Mouse (Mus musculus) cerebellum, postnatal 14 days (tissue): ENCODE results near the gene Mdm4.

ENCODE experiments used
- DNase-seq, 2 experiments: peaks; one replicate each; pipeline ENCODE4 v3.0.0; 2021; ENCODE audit warnings: mixed read lengths in 2 of 2

The Mdm4 gene

GRCm38 (mm10) chr1:133030461-133030860, at the start of gene Mdm4:
TSS of gene Mdm4 (minus strand) at chr1:133030561.
- no peak for DNase-seq

- DNase-seq: peak; percentile 41 to 43
These were observed 49.8 kb upstream of the Mdm4 start for GRCm38 (mm10) chr1:133080079-133080561.

DNA sequence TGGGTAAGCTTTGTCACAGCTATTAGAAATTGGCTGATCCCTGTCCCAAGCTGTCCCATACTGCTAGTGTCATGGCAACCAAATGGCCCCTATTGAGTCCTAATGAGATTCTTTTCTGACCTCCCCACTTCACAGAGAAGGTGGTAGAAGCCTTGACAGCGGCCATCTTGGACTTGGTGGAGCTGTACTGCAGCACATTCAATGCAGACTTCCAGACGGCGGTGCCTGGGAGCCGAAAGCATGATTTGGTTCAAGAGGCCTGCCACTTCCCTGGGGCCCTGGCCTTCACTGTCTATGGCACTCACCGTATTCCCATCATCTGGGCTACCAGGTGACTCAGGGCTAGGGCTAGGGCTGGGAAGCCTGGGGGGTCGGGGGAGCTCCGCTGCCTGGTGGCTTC, 49.1 kb upstream of the Mdm4 start:
- peak; percentile 38 to 47 for DNase-seq

DNA sequence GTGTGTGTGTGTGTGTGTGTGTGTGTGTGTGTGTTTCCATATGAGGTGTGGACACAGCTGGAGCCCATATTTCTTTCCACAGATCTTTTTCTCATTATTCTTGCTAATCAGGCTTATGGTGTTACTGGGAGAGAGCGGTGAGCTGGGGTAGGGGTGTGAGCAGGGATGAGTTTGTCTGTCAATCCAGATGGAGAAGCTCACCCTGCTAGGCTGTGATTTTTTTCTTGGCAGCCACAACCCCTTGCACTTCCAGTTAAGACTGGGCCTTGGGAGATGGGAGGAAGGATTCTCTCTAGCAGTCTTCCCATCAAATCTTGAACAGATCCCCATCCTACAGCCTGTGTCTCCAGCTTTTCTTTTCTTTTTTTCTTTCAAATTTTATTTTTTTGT, 48.0 kb upstream of the Mdm4 start:
- peak in 1 of 2 experiments; percentile 38 for DNase-seq

DNA sequence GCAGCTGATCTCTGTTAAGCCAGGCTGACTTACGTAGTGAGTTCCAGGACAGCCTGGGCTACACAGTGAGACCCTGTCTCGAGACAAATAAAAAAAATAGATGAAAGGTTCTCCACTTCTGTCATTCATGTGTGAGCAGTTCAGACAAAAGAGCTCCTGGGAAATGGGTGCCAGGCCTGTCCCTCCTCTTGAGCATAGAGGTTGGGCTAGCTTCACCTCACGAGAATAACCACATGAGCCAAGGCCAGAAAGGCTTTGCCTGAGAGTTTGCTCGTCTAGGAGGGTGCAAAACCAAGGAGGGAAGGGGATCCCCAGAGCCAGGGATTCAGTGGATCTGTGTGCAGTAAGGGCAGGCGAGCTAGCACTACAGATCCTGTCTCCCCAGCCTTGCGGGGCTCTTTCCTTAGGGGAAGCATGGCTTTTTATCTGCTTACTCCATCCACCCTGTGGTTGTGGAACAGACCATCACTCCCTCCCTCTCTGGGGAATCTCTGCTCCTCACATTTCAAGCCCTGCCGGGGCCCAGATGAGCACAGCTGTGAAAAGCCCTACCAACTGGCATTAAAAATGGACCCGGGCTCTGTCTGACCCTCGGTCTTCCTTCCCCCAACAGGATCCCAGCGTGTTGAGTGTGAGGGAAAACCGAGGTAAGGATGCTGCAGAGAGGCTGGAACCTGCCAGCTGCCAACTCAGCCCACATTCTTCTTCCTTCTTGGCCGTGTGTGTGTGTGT, 47.4 kb upstream of the Mdm4 start:
- no peak for DNase-seq

DNA sequence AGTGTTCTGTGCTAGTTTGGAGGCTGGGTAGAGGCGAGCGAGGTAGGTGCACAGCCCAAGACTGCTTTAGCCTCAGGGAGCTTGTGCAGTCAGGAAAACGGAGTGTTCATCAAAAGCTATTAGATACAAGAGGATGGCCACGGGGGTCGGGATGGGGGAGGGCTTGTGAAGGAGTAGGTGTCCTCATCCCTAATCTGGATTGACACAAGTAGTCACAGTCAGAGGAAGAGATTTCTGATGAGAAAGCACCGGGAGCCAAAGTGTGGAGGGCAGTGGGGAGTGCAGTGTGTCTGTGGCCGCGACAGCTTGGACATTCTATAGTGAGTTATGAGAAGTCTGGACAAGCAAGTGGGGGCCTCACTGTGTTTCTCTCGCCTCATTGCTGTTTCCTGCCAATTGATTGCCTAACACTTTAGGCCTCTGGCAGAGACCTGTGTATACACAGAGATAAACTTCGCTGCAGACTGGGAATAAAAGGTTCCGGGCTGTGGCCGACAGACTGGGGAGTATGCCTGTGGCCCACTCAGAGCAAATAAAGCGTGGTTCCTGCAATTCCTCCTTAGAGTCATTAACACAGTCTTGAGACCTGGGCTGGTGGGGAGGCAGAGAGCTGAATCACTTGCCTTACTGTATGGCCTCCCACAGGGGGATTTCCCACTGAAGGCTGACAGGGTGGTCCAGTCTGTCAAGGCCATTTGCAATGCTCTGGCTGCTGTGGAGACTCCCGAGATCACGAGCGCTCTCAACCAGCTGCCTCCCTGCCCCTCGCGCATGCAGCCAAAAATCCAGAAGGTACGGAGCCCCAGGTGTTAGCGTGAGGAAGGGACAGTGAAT, 46.5 kb upstream of the Mdm4 start:
- DNase-seq: no peak

- no peak for DNase-seq
These were observed 45.5 kb upstream of the Mdm4 start for GRCm38 (mm10) chr1:133075651-133076400.

DNA sequence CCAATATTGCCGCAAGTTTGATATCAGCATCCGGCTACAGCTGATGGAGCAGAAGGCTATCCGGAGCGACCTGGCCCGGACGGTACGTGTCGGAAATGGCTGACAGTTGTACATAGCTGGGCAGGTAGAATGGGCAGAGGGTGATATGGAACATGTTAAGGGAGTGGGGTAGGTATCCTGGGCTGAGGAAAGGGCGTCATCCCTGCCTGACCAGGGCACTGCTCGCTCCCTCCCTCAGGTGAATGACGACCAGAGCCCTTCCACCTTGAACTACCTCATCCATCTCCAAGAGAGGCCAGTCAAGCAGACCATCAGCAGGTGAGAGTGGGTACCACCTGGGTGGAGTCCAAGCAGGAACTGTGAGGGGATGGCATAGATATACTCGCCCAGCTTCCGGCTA, 44.2 kb upstream of the Mdm4 start:
- no peak for DNase-seq

- no peak for DNase-seq
These were observed 43.0 kb upstream of the Mdm4 start for GRCm38 (mm10) chr1:133073327-133073856.

GRCm38 (mm10) chr1:133071666-133072381, 41.5 kb upstream of the Mdm4 start:
- DNase-seq: peak; percentile 72 to 73

- DNase-seq: no peak
These were observed 39.8 kb upstream of the Mdm4 start for GRCm38 (mm10) chr1:133070157-133070556.

DNA sequence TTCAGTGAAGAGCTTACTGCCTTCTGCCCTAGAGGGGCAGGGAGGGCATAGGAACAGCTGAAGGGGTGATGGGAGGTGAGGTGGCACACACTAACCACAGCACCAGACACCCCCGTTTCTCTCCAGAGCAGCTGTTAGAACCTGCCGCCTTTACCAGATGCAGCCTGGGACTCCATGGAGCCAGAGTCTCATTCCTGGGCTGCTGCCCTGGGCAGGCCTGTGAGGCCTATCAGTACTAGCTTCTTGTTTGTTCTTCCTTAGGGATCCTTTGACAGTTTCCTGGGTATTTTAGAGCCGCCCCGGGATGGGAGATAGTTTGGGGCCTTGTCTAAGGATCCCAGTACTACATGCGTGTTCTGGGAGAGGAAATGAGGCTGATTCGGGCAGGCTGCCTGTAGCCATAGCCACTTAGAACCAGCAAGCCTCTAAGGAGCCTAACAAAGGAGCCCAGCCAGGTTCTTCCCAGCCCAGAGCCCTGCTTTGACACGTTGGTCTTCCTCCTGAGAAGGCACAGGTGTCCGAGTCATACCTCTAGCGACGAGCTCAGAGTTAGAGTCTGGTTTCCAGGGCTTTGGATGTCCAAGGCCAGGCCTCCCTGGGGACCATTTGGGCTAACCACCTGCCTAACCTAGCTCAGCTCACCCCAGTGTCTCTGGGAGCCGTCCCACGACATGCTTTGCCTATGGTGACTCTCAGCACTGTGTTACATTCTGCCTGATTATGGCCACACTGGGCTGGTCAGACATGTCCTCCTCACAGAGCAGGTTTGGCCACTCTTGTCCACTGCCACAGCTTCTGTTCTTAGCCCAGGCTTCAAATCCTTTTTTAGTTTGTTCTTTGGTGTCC, 39.1 kb upstream of the Mdm4 start:
- DNase-seq: no peak

- DNase-seq: peak; percentile 57 to 61
These were observed 38.4 kb upstream of the Mdm4 start for GRCm38 (mm10) chr1:133068669-133069274.

GRCm38 (mm10) chr1:133068268-133068667, 37.9 kb upstream of the Mdm4 start:
- no peak for DNase-seq

- no peak for DNase-seq
These were observed 32.8 kb upstream of the Mdm4 start for GRCm38 (mm10) chr1:133063164-133063563.

GRCm38 (mm10) chr1:133060681-133061080, 30.3 kb upstream of the Mdm4 start:
- DNase-seq: no peak

DNA sequence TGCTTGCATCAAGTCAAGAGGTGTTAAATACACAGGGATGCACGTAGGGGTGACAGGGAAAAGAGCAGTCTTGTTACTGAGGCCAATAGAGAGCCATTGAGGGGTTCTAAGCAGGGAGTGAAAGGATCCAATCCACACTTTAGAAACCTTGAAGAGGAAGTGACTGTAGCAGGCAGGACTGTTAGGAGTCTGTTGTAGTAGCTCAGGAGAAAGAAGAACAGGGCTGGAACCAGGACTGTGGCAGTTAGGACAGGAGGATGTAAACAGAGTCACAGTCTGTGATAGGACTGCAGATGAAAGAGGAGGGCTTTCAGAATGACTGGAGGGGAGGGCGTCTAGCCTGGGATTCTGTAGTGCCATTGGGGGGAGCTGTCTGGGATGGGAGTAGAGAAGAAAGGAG, 29.2 kb upstream of the Mdm4 start:
- no peak for DNase-seq

- no peak for DNase-seq
These were observed 27.1 kb upstream of the Mdm4 start for GRCm38 (mm10) chr1:133057345-133058034.

DNA sequence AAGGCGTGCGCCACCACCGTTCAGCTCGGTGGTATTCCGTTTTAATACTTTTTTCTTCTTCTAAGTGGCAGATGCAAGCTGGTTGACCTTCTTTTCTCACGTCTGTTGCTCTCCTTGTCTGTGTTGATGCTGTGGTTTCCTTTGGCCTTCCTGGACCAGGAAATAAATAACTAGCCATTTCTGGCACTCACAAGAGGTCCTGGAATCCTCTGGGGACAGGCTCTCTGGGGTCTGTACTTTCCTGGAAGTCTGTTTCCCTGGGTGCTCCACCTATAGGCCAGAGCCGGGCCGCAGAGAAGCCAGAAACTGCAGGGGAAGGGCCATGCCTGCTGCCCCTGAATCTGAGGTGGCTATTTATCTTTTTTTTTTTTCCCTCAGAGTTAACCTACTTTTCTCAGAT, 24.0 kb upstream of the Mdm4 start:
- DNase-seq: no peak

- no peak for DNase-seq
These were observed 22.7 kb upstream of the Mdm4 start for GRCm38 (mm10) chr1:133053034-133053433.
